ENCODE assay signal across 25 mouse cellular contexts in the genomic region with DNA sequence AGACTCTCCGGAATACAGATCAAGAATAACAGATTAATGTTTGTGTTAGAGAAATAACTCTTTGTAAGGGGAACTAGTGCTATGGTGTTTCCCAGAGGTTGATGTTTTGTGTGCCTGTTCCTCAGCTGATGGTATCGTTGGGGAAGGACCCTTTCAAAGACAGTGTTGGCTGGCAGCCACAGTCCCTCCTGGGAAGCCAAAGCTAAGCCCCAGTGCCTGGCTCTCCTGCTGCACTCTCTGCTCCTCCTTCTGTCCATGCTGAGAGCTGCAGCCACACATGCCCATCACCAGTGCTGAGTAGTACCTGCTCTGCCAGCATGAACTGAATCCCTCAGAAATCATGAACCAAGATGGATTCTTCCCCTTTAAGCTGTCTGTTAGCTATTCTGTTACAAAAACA. TPM values are rescaled to one million over a fixed set of nuclear protein-coding genes. Genes with fewer than 3 reads are reported as not detected.
DNase-seq lines count a peak whose midpoint lies in the region; ATAC-seq and TF ChIP-seq lines count a peak whose summit lies in the region.
"Had no signal": no experiment of that assay in that cellular context is flagged by ENCODE, and none has a peak within 500 bp of the region (broad histone marks: within the 10 kb centered on the region; RNA-seq: fewer than 3 reads in every experiment).

No protein-coding gene starts in this region.

- ATAC-seq in intestine, postnatal 0 days, result no peak
- no peak for ATAC-seq in intestine, embryonic 15.5 days
- no peak for ATAC-seq in midbrain, postnatal 0 days (ENCODE audit: low FRiP score)
- no peak for ATAC-seq in midbrain, embryonic 16.5 days
- ATAC-seq in Patski, result no peak
- ATAC-seq in megakaryocyte, adult 5-6 weeks (ENCODE audit: poor library complexity, severe bottlenecking), result no peak
- ATAC-seq: activated CD4-positive, CD25-positive, alpha-beta regulatory T cell, adult 4 months; CD4-positive, CD25-positive, alpha-beta regulatory T cell, adult 4 months; inflammation-experienced regulatory T-cells, adult 6 months had no signal

- no peak overlapping the region for H3K4me2 ChIP-seq in intestine, postnatal 0 days (replicated peaks; ENCODE audit: low read depth)
- no peak overlapping the region for H3K4me2 ChIP-seq in intestine, embryonic 15.5 days (replicated peaks)
- no peak overlapping the region for H3K4me2 ChIP-seq in midbrain, postnatal 0 days (ENCODE audit: low read depth, low read length, poor library complexity, severe bottlenecking)
- no peak overlapping the region for H3K4me2 ChIP-seq in midbrain, embryonic 16.5 days (ENCODE audit: low read length)
- H3K4me2 ChIP-seq: embryonic facial prominence, embryonic 15.5 days; hindbrain, embryonic 12.5 days; midbrain, embryonic 12.5 days; stomach, embryonic 15.5 days had no signal

- DNase-seq in midbrain, postnatal 0 days (ENCODE audit: low spot score), result no peak
- no peak for DNase-seq in Patski (ENCODE audit: low read depth, low spot score)
- no peak for DNase-seq in right cerebral cortex, postnatal 36 days (ENCODE audit: low spot score in 2 of 2)
- DNase-seq: adrenal gland, postnatal 14 days; cerebellum, adult 18-20 months; cerebellum, postnatal 36 days; heart, postnatal 10 days; kidney, adult 9 months; kidney, postnatal 25 days; liver; lung, adult 2 months; right cerebral cortex, postnatal 25 days had no signal

- POLR2A ChIA-PET in Patski (lab: Charles Lee), result no interaction called here

- CTCF ChIA-PET in Patski (lab: Charles Lee), result no interaction called here

- H3K27ac ChIP-seq in intestine, postnatal 0 days (ENCODE audit: low read depth, low read length), result no peak overlapping the region
- no peak overlapping the region for H3K27ac ChIP-seq in intestine, embryonic 15.5 days
- H3K27ac ChIP-seq in midbrain, postnatal 0 days (ENCODE audit: low read depth, low read length), result no peak overlapping the region
- no peak overlapping the region for H3K27ac ChIP-seq in midbrain, embryonic 16.5 days (ENCODE audit: low read length)
- H3K27ac ChIP-seq: embryonic facial prominence, embryonic 15.5 days; heart, embryonic 10.5 days; hindbrain, embryonic 12.5 days; macrophage; midbrain, embryonic 12.5 days; stomach, embryonic 15.5 days had no signal

- H3K36me3 ChIP-seq in intestine, postnatal 0 days (ENCODE audit: control insufficient read depth, insufficient read depth), result no peaks in the 10 kb centered on the region
- no peaks in the 10 kb centered on the region for H3K36me3 ChIP-seq in intestine, embryonic 15.5 days
- H3K36me3 ChIP-seq in midbrain, postnatal 0 days (ENCODE audit: insufficient read depth, low read length), result no peaks in the 10 kb centered on the region
- H3K36me3 ChIP-seq in midbrain, embryonic 16.5 days (ENCODE audit: control insufficient read depth, insufficient read depth, low read length), result no peaks in the 10 kb centered on the region
- H3K36me3 ChIP-seq: embryonic facial prominence, embryonic 15.5 days; heart, embryonic 10.5 days; hindbrain, embryonic 12.5 days; midbrain, embryonic 12.5 days; stomach, embryonic 15.5 days had no signal

- peak; percentile 24; the same call in 1 of the 2 replicates for TF ChIP-seq CTCF in intestine, postnatal 0 days (IDR thresholded peaks at IDR 0.05; ENCODE audit: low read depth)
- TF ChIP-seq CTCF in midbrain, postnatal 0 days (IDR thresholded peaks at IDR 0.05), result peak; percentile 17
- peak; percentile 43 for TF ChIP-seq CTCF in Patski (IDR thresholded peaks at IDR 0.05)

- H3K27me3 ChIP-seq in intestine, postnatal 0 days (replicated peaks; ENCODE audit: control insufficient read depth, insufficient read depth, low read length), result no peaks in the 10 kb centered on the region
- no peaks in the 10 kb centered on the region for H3K27me3 ChIP-seq in intestine, embryonic 15.5 days (replicated peaks)
- H3K27me3 ChIP-seq in midbrain, postnatal 0 days (ENCODE audit: insufficient read depth, low read length), result no peaks in the 10 kb centered on the region
- no peaks in the 10 kb centered on the region for H3K27me3 ChIP-seq in midbrain, embryonic 16.5 days (ENCODE audit: control insufficient read depth, insufficient read depth, low read depth, low read length)
- H3K27me3 ChIP-seq in Patski, result peaks cover 8% of the 10 kb centered on the region
- H3K27me3 ChIP-seq: embryonic facial prominence, embryonic 15.5 days; hindbrain, embryonic 12.5 days; midbrain, embryonic 12.5 days; stomach, embryonic 15.5 days had no signal

- no peaks in the 10 kb centered on the region for H3K4me1 ChIP-seq in intestine, postnatal 0 days (replicated peaks; ENCODE audit: control insufficient read depth, insufficient read depth, low read length)
- H3K4me1 ChIP-seq in intestine, embryonic 15.5 days (replicated peaks), result no peaks in the 10 kb centered on the region
- H3K4me1 ChIP-seq in midbrain, postnatal 0 days (ENCODE audit: insufficient read depth, low read length), result no peaks in the 10 kb centered on the region
- no peaks in the 10 kb centered on the region for H3K4me1 ChIP-seq in midbrain, embryonic 16.5 days (ENCODE audit: control insufficient read depth, insufficient read depth, low read length)
- H3K4me1 ChIP-seq: embryonic facial prominence, embryonic 15.5 days; heart, embryonic 10.5 days; hindbrain, embryonic 12.5 days; midbrain, embryonic 12.5 days; stomach, embryonic 15.5 days had no signal

- H3K9ac ChIP-seq in intestine, postnatal 0 days (ENCODE audit: low read depth, low read length), result no peak overlapping the region
- H3K9ac ChIP-seq in intestine, embryonic 15.5 days, result no peak overlapping the region
- no peak overlapping the region for H3K9ac ChIP-seq in midbrain, postnatal 0 days (replicated peaks; ENCODE audit: low read length, poor library complexity, severe bottlenecking)
- no peak overlapping the region for H3K9ac ChIP-seq in midbrain, embryonic 16.5 days (ENCODE audit: low read depth, low read length)
- H3K9ac ChIP-seq: embryonic facial prominence, embryonic 15.5 days; hindbrain, embryonic 12.5 days; midbrain, embryonic 12.5 days; stomach, embryonic 15.5 days had no signal

- H3K9me3 ChIP-seq in intestine, postnatal 0 days (ENCODE audit: control insufficient read depth), result no peaks in the 10 kb centered on the region
- H3K9me3 ChIP-seq in intestine, embryonic 15.5 days, result no peaks in the 10 kb centered on the region
- H3K9me3 ChIP-seq in midbrain, postnatal 0 days (ENCODE audit: low read length), result no peaks in the 10 kb centered on the region
- H3K9me3 ChIP-seq in midbrain, embryonic 16.5 days (replicated peaks; ENCODE audit: control insufficient read depth, low read length, poor library complexity, severe bottlenecking), result no peaks in the 10 kb centered on the region
- H3K9me3 ChIP-seq: embryonic facial prominence, embryonic 15.5 days; heart, embryonic 10.5 days; hindbrain, embryonic 12.5 days; midbrain, embryonic 12.5 days; stomach, embryonic 15.5 days had no signal

- in situ Hi-C loops in Patski (cut with MboI; ENCODE audit: low pct_unique_long_range_greater_than_20kb), result no loop called here

- H3K4me3 ChIP-seq in intestine, postnatal 0 days (ENCODE audit: low read depth, low read length), result no peak overlapping the region
- no peak overlapping the region for H3K4me3 ChIP-seq in intestine, embryonic 15.5 days (replicated peaks)
- no peak overlapping the region for H3K4me3 ChIP-seq in midbrain, postnatal 0 days (ENCODE audit: low read depth, low read length)
- H3K4me3 ChIP-seq in midbrain, embryonic 16.5 days (ENCODE audit: low read depth, low read length), result no peak overlapping the region
- H3K4me3 ChIP-seq: embryonic facial prominence, embryonic 15.5 days; heart, embryonic 10.5 days; hindbrain, embryonic 12.5 days; midbrain, embryonic 12.5 days; stomach, embryonic 15.5 days had no signal

- WGBS in intestine, postnatal 0 days, result 62% methylated on average over 2 of the region's 2 CpGs
- WGBS in intestine, embryonic 15.5 days, result 64% methylated on average over 2 of the region's 2 CpGs
- WGBS in midbrain, postnatal 0 days, result 62% methylated on average over 2 of the region's 2 CpGs
- WGBS in midbrain, embryonic 16.5 days, result 52% methylated on average over 2 of the region's 2 CpGs

RNA-seq across cellular contexts. Expression of a gene that starts 26.1 kb away (rescaled TPM):
- polyA plus RNA-seq in intestine, postnatal 0 days (2015; fragmentation: Nextera tagmentation; extraction: Ambion mirVana), result 15.4 and 16.8 TPM in 2 replicates
- 22.1 and 23.6 TPM in 2 replicates for polyA plus RNA-seq in intestine, embryonic 15.5 days (2015; fragmentation: Nextera tagmentation; extraction: Ambion mirVana)
- 37.5 and 39.6 TPM in 2 replicates for total RNA-seq in midbrain, postnatal 0 days (2014; rRNA removed)
- 37.7 and 39.3 TPM in 2 replicates for polyA plus RNA-seq in midbrain, postnatal 0 days (2015; fragmentation: Nextera tagmentation; extraction: Ambion mirVana)
- 42.4 and 44.3 TPM in 2 replicates for polyA plus RNA-seq in midbrain, embryonic 16.5 days (2015; fragmentation: Nextera tagmentation; extraction: Ambion mirVana)
- polyA plus RNA-seq in Patski (2021), result 103 TPM
- total RNA-seq in megakaryocyte, adult 5-6 weeks (2015), result 22.0 and 22.8 TPM in 2 replicates
- total RNA-seq in megakaryocyte, adult 5-6 weeks (2017), result 28.6 and 32.6 TPM in 2 replicates

RNA-seq across cellular contexts. Expression of a gene that starts 26.4 kb away (rescaled TPM):
- polyA plus RNA-seq in intestine, postnatal 0 days (2015; fragmentation: Nextera tagmentation; extraction: Ambion mirVana), result 0.23 and 0.25 TPM in 2 replicates
- 0.24 and 0.44 TPM in 2 replicates for polyA plus RNA-seq in intestine, embryonic 15.5 days (2015; fragmentation: Nextera tagmentation; extraction: Ambion mirVana)
- total RNA-seq in midbrain, postnatal 0 days (2014; rRNA removed), result 82.2 and 96.6 TPM in 2 replicates
- 55.0 and 61.1 TPM in 2 replicates for polyA plus RNA-seq in midbrain, postnatal 0 days (2015; fragmentation: Nextera tagmentation; extraction: Ambion mirVana)
- 50.4 and 55.3 TPM in 2 replicates for polyA plus RNA-seq in midbrain, embryonic 16.5 days (2015; fragmentation: Nextera tagmentation; extraction: Ambion mirVana)
- polyA plus RNA-seq in Patski (2021), result 69.0 TPM
- not detected in 2 replicates for total RNA-seq in megakaryocyte, adult 5-6 weeks (2015)
- not detected in 2 replicates for total RNA-seq in megakaryocyte, adult 5-6 weeks (2017)
- polyA plus RNA-seq: activated CD4-positive, CD25-positive, alpha-beta regulatory T cell, adult 4 months; CD4-positive, CD25-positive, alpha-beta regulatory T cell, adult 4 months; inflammation-experienced regulatory T-cells, adult 6 months had no signal

Comparison
In these comparisons a context has a peak if more than half of its experiments do, and no peak if none do; other contexts are left out.
1. RNA of a gene that starts 26.4 kb away (polyA plus RNA-seq): 69.0 TPM in Patski (single experiment), 50.4 to 55.3 TPM in midbrain, embryonic 16.5 days and 55.0 to 61.1 TPM in midbrain, postnatal 0 days; 0.24 to 0.44 TPM in intestine, embryonic 15.5 days and 0.23 to 0.25 TPM in intestine, postnatal 0 days; every median in the first group is over 10 times any median in the second.
2. Peak in every context shown above with its lines, with median percentiles within 50 percentile points of each other: CTCF ChIP-seq.